Mouse (Mus musculus): ENCODE measurements around the gene Pak6. TPM values are rescaled to one million over a fixed set of nuclear protein-coding genes. Genes with fewer than 3 reads are reported as not detected.

The Pak6 gene
- total RNA-seq, 1 experiment from 2014 or later = not detected

DNA sequence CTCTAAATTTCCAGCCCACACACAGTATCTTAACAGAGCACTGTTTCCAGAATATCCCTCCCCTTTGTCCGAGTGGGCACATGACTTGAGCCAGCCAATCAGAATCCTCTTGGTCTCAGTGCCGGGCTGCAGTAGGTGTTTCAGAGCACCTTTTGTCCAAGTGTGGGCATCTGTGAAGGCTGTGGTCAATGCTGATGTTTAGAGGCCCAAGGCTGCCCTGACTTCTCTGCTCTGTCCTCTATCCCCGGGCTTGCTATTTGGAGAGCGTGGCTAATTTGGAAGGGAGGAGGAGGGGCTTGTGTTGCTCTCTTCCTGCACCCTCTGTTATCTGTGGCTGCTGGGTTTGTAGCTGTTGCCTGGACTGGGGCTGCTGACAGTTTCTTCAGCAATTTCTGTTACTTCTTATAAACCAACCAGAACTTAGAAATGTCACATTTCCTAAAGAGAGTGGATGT lies 3.1 kb upstream of the Pak6 start:
- peak; percentile 51 to 58; a peak in 3 of 4 replicates for ATAC-seq (replicated peaks in 1 of 2; ENCODE audit: insufficient read depth in 1 of 2, low FRiP score in 2 of 2, low TSS enrichment in 1 of 2, low read depth in 1 of 2, poor library complexity in 2 of 2, severe bottlenecking in 2 of 2)

DNA sequence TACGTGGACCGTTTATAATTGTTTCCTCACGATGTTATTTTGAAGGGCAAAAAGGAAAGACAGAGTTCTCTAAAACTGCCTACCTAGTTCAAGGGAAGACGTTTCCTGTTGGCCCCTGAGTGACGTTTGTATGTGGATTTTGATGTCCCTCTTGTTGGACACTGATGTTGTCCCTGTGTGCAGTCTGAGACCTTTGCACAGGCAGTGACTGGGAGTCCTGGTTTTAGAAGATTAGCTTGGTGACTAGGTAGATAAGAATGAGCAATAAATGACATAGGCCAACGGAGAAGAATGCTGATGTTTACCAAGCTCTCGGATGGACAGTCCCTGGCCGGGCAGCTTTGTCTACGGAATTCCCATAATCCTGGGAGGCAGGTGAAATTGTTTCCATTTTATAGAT lies 1.2 kb upstream of the Pak6 start:
- no peak for ATAC-seq (replicated peaks in 1 of 2; ENCODE audit: insufficient read depth in 1 of 2, low FRiP score in 2 of 2, low TSS enrichment in 1 of 2, low read depth in 1 of 2, poor library complexity in 2 of 2, severe bottlenecking in 2 of 2)

DNA sequence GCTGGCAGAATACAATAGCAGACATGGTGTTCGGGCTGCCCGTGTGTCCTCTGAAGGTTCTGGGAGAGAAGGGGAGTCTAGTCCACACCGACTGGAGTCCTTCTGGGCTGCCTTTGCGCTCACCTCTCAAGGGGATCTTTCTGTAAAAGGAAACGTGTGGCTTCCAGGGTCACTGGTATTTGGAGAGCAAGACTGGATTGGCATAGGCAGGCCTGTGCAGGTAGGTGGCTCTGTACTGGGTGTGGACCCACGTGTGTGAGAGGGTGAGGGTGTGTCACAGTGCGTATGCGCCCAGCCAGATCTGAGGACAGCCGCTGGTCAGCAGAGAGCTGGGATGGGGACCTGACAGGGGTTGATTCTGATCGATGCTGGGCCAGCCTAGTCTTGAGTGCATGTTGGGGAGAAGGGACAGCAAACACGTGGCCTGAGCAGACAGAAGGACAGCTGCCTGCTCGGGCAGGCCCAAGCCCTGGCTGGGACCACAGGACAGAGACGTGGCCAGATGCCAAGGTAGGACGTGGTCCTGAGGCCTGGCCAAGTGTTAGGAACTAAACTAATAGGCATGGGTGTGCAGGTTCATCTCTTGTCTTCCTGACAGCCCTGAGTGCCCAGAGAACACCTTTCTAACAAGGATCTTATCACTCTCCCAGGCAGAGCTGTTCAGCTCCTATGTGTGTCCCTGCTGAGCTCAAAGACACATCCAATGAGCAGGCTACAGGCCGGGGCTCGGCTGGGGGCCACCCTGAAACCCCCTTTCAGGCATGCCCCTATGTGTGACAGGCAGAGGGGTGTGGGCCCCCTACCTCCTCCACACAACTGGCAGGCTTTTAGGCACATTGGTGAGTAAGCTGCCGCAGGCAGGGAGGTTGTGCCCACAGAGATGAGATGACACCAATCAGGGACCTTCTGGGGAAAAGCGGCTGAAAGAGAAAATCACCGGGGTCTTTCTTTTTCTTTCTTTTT lies 982 bp downstream of the Pak6 start:
- ATAC-seq (replicated peaks in 1 of 2; ENCODE audit: insufficient read depth in 1 of 2, low FRiP score in 2 of 2, low TSS enrichment in 1 of 2, low read depth in 1 of 2, poor library complexity in 2 of 2, severe bottlenecking in 2 of 2) = no peak

DNA sequence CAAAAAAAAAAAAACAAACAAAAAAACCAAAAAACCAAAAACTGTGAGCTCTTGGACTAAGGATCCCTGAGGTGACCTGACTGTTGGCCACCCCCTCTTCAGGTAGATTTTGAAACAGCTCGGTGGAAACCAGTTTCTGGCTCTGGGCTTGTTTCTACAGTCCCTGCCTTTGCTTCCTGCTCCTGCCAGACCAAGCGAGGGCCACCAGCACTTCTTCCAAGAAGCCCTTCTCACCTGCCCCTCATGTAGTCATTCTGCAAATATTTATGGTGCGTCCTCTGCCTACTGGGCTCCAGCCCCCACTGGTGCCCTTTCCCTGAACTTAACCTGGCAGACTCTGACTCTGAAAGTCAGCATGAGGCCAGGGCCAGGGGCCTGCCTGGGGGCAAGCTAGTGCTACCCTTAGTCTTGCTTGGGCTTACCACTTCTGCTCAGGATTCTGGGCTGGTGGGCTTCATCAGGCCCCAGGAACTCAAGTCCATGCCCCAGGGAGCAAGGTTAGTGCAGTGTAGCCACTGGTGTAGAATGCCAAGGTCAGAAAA lies 1.9 kb downstream of the Pak6 start:
- no peak for ATAC-seq (replicated peaks in 1 of 2; ENCODE audit: insufficient read depth in 1 of 2, low FRiP score in 2 of 2, low TSS enrichment in 1 of 2, low read depth in 1 of 2, poor library complexity in 2 of 2, severe bottlenecking in 2 of 2)

DNA sequence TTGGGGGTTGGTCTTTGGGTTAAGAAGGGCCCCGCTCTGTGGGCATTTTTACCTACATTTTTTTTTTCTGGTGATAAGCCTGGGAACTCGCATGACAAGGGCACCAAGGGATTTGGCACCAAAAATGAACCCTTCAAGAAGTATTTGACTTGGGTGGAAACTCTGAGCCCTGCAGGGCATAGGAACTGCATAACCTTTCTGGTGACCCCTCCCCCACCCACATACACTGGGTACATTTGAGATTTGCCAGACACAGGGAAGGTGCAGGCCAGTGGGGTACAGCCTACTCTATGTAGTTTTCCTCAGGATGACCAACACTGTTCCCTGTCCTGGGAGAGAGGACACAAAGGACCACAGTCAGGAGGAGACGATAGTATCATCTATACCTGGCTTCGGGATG lies 2.5 kb downstream of the Pak6 start:
- no peak for ATAC-seq (replicated peaks in 1 of 2; ENCODE audit: insufficient read depth in 1 of 2, low FRiP score in 2 of 2, low TSS enrichment in 1 of 2, low read depth in 1 of 2, poor library complexity in 2 of 2, severe bottlenecking in 2 of 2)

DNA sequence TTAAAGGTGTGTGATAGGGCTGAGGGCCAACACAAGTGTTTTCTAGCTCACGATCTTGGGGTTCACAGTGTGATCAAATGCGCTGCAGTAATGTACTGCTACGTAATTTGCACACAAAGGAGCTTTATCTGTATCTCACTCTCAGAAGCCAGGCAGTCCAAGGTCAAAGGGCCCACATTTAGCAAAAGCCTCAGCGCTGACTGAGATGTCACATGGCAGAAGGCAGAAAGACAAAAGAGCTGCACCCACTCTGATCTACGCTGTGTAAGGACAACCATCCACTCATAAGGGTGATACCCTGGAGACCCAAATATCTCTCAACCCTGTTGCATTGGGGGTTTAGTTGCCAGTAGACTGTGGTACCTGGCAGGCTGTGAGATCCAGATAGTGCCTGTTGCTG lies 4.1 kb downstream of the Pak6 start:
- no peak for ATAC-seq (replicated peaks in 1 of 2; ENCODE audit: insufficient read depth in 1 of 2, low FRiP score in 2 of 2, low TSS enrichment in 1 of 2, low read depth in 1 of 2, poor library complexity in 2 of 2, severe bottlenecking in 2 of 2)

DNA sequence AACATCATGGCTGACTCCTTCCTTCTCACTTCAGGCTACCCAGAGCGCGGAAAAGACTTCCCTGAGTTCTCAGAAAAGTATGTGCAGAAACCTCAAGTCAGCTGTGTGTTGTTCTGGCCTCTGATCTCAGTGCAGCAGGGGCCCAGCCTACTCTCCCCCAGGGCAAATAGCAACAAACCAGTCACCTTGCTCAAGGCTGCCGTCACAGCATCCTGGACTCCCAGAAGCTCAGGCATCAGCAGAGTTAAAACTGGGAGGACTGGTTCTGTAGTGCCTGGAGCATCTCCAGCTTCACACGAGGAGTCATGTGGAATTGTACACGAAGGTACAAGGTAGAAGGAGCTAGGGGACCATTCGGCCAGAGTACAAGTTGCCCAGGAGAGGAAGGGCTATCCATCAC lies 6.1 kb downstream of the Pak6 start:
- ATAC-seq (replicated peaks in 1 of 2; ENCODE audit: insufficient read depth in 1 of 2, low FRiP score in 2 of 2, low TSS enrichment in 1 of 2, low read depth in 1 of 2, poor library complexity in 2 of 2, severe bottlenecking in 2 of 2) = no peak

DNA sequence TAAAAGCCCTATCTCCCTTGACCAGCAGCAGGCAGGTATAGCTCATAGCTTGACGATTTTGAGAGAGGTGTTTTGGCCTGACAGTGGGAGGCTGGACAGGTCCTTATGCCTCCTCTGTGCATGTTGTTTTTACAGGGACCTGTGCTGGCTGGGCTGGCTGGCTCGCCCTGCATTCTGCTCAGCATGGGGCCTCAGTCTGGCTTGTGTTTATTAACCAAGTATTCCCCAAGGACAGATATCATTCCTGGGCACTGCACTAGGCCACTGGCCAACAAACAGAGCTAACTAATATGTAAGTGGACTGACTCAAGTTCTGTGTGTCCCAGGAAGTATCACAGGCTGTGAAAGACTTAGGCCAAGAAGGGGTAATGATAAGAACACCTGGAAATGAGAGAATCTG lies 6.7 kb downstream of the Pak6 start:
- no peak for ATAC-seq (replicated peaks in 1 of 2; ENCODE audit: insufficient read depth in 1 of 2, low FRiP score in 2 of 2, low TSS enrichment in 1 of 2, low read depth in 1 of 2, poor library complexity in 2 of 2, severe bottlenecking in 2 of 2)

DNA sequence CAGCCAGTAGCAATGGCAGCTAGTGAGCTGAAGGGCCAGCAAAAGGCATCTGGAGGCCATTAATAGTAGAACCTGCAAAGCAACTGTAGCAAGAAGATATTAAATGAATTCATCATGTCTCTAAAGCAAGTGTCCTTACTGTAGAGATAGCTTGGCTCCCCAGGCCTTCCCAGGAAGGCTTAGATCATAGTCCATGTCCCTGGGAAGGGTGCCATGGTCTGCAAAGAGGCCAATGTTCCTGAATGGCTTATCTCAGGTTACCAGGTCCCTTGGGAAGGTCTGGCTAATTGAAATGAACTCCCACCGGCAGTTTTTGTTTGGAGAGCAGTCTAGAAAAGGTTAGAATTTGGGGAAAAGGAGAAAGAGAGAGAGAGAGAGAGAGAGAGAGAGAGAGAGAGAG lies 8.6 kb downstream of the Pak6 start:
- no peak for ATAC-seq (replicated peaks in 1 of 2; ENCODE audit: insufficient read depth in 1 of 2, low FRiP score in 2 of 2, low TSS enrichment in 1 of 2, low read depth in 1 of 2, poor library complexity in 2 of 2, severe bottlenecking in 2 of 2)

DNA sequence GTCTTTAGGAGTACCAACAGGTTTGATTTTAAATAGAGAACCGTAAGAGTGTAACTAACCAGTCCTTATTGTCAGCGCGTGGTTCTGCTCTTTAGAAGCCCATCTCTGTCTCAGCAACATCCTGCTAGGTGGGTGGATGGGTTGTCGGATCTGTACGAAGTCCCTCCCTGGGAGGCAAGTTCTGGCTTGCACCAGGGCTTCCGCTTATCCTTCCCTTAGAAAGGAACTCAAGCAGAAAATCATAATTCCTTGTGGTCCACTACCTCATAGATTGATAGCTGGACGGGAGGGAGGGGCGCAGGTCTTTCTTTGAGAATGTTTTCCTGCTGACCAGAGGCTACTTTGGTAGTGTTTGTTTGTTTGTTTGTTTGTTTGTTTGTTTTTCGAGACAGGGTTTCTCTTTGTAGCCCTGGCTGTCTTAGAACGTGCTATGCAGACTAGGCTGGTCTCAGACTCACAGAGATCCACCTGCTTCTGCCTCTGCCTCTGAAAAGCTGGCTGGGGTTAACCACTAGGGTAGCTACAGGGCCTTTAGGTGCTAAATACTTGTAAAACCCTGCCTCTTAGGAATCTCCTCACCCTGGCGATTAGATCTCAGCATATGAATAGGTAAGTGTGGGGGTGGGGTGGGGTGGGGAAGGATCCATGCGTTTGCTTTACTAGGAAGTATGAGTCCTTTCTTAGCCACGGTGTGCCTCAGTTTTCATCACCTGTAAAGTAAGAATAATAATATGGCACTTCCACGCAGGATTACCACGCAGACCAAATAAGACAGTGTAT lies 10.8 kb downstream of the Pak6 start:
- no peak for ATAC-seq (replicated peaks in 1 of 2; ENCODE audit: insufficient read depth in 1 of 2, low FRiP score in 2 of 2, low TSS enrichment in 1 of 2, low read depth in 1 of 2, poor library complexity in 2 of 2, severe bottlenecking in 2 of 2)

DNA sequence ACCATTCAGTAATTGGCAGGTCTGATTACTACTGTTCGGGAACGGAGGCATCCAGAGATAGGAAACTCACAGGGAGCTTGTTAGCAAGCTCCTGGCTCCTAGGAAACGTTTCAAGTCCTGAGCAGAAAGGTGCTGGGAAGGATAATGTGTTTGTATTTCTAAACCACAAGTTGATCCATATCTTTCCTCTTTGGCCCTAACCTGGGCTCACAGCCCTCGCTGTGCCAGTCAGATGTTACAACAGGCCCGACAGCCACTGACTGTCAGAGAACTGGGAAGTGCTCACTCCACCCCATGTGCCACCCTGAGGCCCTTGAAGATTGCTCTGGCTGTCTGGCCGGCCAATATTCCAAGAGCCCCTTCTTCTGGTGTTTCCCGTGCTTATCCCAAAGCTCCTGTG lies 11.4 kb downstream of the Pak6 start:
- ATAC-seq (replicated peaks in 1 of 2; ENCODE audit: insufficient read depth in 1 of 2, low FRiP score in 2 of 2, low TSS enrichment in 1 of 2, low read depth in 1 of 2, poor library complexity in 2 of 2, severe bottlenecking in 2 of 2) = no peak

DNA sequence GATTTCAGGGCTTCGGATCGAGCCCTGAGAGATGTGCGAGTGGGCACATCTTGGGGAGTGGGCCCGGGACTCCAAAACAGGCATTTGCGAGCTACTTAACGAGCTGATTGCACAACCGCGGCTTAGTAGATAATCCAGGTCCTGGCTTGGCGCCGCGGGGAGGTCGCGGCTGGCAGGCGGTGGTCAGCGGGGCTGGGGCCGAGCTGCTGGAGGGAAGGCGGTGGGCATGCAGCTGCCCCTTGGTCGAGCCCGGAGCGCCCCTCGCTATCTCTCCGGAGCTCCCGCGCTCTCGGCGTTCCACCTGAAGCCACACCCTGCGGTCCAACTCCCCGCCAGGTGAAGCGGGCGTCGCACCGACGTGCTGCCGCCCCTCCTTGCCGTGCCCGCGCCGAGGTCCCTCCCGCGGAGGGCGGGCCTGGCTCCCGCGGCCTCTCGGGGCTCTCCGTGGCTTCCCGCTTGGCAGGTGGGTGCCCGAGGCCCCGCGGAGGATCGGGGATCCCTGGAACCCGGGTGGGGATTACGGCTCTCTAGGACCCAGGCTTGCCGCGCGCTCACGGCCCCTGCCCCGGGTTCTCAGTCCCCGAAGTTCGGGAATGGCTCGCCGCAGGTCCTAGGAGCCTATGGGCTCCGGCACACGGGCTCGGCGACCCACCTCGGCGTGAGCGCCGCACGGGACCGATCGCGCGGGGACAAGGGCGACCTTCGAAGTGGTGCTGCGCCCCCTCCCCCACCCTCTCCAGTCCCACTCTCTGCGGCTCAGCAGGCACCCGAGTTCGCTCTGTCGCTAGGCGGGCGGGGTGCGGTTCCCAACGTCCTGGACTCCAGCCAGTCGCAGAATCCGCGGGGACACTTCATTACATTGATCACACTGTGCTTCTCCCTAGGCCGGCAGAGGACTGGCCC lies 14.0 kb downstream of the Pak6 start:
- ATAC-seq (replicated peaks in 1 of 2; ENCODE audit: insufficient read depth in 1 of 2, low FRiP score in 2 of 2, low TSS enrichment in 1 of 2, low read depth in 1 of 2, poor library complexity in 2 of 2, severe bottlenecking in 2 of 2) = peak; percentile 24 to 31; a peak in 2 of 4 replicates

DNA sequence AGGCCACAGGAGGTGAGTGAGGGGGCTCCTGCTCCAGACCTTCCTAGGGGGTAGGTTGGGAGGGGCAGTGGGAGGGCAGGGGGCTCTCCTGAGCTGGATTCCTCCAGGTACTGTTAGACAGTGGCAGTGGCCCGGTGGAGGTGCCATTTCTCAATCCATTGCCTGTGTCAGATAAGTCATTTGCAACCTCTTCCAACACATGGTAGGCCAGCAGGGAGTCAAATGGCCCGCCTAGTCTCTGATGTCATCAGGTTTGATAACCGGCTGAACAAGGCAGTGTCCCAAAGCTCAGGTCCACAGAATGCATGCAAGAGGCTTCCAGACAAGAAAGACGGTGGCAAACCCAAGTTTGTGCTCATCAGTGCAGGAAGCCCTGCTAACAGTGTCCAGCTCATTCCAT lies 14.7 kb downstream of the Pak6 start:
- ATAC-seq (replicated peaks in 1 of 2; ENCODE audit: insufficient read depth in 1 of 2, low FRiP score in 2 of 2, low TSS enrichment in 1 of 2, low read depth in 1 of 2, poor library complexity in 2 of 2, severe bottlenecking in 2 of 2) = no peak

DNA sequence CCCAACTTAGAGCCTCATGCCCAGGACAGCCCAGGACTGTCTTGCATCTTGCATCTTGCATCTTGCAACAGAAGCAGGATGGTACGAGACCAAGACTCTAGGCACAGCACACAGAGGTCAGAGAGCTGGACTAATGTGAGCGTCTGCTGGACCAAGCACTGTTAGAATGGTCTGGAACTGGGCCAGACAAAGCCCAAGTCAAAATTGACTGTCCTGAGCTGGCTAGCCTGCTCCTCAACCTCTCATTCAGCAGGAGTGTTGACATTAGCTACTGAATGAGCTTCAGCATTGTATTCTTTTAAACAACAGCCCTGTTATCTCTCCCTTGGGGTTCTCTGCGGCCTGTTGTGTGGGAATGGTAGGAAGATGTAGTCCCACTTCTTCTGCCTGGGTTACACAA lies 16.5 kb downstream of the Pak6 start:
- no peak for ATAC-seq (replicated peaks in 1 of 2; ENCODE audit: insufficient read depth in 1 of 2, low FRiP score in 2 of 2, low TSS enrichment in 1 of 2, low read depth in 1 of 2, poor library complexity in 2 of 2, severe bottlenecking in 2 of 2)

DNA sequence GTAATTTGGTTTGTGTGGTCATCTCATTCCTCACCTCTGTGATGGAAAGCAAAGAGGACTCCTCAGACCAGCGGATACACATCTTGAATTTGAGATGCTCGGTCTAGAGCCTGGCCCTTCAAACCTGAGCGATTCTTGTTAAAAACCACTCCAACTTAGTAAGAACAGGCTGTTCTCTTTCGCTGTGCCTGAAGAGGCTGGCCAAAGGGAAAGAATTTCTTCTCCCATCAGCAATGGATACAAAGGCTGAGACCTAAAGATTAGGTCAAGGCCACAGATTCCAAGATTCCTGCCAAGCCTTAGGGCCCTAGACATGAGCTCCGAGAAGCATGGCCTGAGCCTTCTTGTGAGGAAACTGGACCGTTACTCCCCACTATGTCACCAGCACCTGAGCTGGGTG lies 17.8 kb downstream of the Pak6 start:
- ATAC-seq (replicated peaks in 1 of 2; ENCODE audit: insufficient read depth in 1 of 2, low FRiP score in 2 of 2, low TSS enrichment in 1 of 2, low read depth in 1 of 2, poor library complexity in 2 of 2, severe bottlenecking in 2 of 2) = no peak

DNA sequence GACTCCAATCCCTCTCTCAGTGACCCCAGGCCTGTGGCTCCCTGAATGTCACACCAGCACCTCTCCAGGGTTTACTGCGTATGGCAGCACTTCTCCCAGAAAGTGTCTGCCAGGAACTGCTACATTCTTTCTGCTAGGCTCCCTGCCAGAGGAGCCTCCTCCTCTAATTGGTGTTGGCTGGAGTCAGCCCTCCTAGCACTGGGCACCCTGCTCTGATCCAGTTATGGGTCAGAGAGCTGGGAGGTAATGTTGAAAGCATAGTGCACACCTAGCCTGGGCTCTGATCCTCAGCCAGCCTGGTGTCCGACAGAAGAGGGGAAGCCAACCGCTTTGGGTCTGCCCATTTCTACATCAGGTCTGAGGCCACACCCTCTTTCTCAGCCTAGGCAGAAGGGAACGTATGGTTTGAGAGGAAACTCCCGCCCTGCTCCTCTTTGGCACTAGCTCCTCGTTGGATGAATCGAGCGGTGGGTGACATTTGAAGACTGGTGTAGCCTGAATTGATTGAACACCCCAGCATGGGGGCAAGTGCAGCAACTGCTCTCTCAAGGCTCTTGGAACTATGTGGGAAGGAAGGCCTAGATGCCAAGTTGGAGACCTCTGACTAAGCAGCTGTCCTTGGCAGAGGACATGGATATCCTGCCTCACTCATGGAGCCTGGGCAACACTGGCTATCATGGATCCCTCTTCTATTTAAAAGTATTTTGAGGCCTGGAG lies 19.6 kb downstream of the Pak6 start:
- 0 out of 4 replicates have a peak, but pooled peaks of 1 of the 2 experiments have one; percentile 22 for ATAC-seq (replicated peaks in 1 of 2; ENCODE audit: insufficient read depth in 1 of 2, low FRiP score in 2 of 2, low TSS enrichment in 1 of 2, low read depth in 1 of 2, poor library complexity in 2 of 2, severe bottlenecking in 2 of 2)

DNA sequence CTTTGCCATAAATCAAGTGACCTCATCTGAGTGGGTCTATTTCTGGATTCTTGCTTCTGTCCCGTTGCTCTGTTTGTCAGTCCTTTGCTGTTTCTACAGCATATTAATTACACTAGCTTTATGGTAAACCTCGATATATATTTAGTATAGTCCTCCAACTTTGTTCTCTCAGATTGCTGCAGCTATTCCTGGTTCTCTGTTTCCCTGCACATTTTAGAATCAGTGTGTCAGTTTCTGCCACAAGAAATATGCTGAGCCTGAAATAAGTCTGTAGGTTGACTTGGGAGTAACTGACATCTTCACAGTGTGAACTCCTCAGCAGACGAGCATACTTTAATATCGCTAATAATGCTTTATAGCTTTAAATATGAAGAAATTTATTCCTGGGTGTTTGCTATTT lies 22.0 kb downstream of the Pak6 start:
- no peak for ATAC-seq (replicated peaks in 1 of 2; ENCODE audit: insufficient read depth in 1 of 2, low FRiP score in 2 of 2, low TSS enrichment in 1 of 2, low read depth in 1 of 2, poor library complexity in 2 of 2, severe bottlenecking in 2 of 2)
